Mouse (Mus musculus): Measurements from ENCODE around the gene Hoxb6.

The Hoxb6 gene

GRCm38 (mm10) chr11:96291681-96292564 is at the start of gene Hoxb6:
Gene Hoxb6, plus strand, starts transcription at chr11:96292476.
- no peak for DNase-seq

GRCm38 (mm10) chr11:96250901-96251300 is 41.4 kb upstream of the Hoxb6 start:
- no peak for DNase-seq

- no peak for DNase-seq
These were observed 40.7 kb upstream of the Hoxb6 start for GRCm38 (mm10) chr11:96251480-96252031.

- no peak for DNase-seq
These were observed 39.6 kb upstream of the Hoxb6 start for GRCm38 (mm10) chr11:96252541-96253120.

GRCm38 (mm10) chr11:96254221-96254620 is 38.1 kb upstream of the Hoxb6 start:
- DNase-seq: no peak

GRCm38 (mm10) chr11:96255111-96255995 is 36.9 kb upstream of the Hoxb6 start:
- DNase-seq: no peak

- DNase-seq: no peak
These were observed 36.3 kb upstream of the Hoxb6 start for GRCm38 (mm10) chr11:96255996-96256445.

GRCm38 (mm10) chr11:96257141-96257540 is 35.1 kb upstream of the Hoxb6 start:
- DNase-seq: no peak

GRCm38 (mm10) chr11:96259038-96259437 is 33.2 kb upstream of the Hoxb6 start:
- DNase-seq: no peak

- no peak for DNase-seq
These were observed 32.8 kb upstream of the Hoxb6 start for GRCm38 (mm10) chr11:96259511-96259910.

- DNase-seq: no peak
These were observed 31.8 kb upstream of the Hoxb6 start for GRCm38 (mm10) chr11:96260310-96260970.

- DNase-seq: peak; percentile 51 to 63
These were observed 30.9 kb upstream of the Hoxb6 start for GRCm38 (mm10) chr11:96261323-96261890.

GRCm38 (mm10) chr11:96262262-96262830 is 29.9 kb upstream of the Hoxb6 start:
- DNase-seq: no peak

GRCm38 (mm10) chr11:96263636-96264389 is 28.5 kb upstream of the Hoxb6 start:
- DNase-seq: no peak

- DNase-seq: no peak
These were observed 27.8 kb upstream of the Hoxb6 start for GRCm38 (mm10) chr11:96264390-96265020.

GRCm38 (mm10) chr11:96265954-96266353 is 26.3 kb upstream of the Hoxb6 start:
- DNase-seq: no peak

- no peak for DNase-seq
These were observed 25.0 kb upstream of the Hoxb6 start for GRCm38 (mm10) chr11:96267021-96267920.

- no peak for DNase-seq
These were observed 24.1 kb upstream of the Hoxb6 start for GRCm38 (mm10) chr11:96268031-96268745.
